Mouse (Mus musculus): ENCODE data around the gene Itpr1. TPM values are rescaled to one million over a fixed set of nuclear protein-coding genes. Genes with fewer than 3 reads are reported as not detected.

Itpr1 gene
- polyA plus RNA-seq, 1 experiment from 2014 or later, result 4.0 TPM

GRCm38 (mm10) chr6:108532486-108533179 lies 319.7 kb downstream of the Itpr1 start:
- Histone ChIP-seq H3K9ac (ENCODE audit: low read length) (no peak overlapping the region), H3K4me2 (replicated peaks; ENCODE audit: low read depth) (no peak overlapping the region; the same call in 1 of the 2 replicates), H3K4me1 (replicated peaks; ENCODE audit: control insufficient read depth, insufficient read depth) (0 out of 2 replicates have a peak, but pooled peaks cover 2% of the 10 kb centered on the region), H3K27me3 (ENCODE audit: control insufficient read depth, insufficient read depth, low read length) (no peaks in the 10 kb centered on the region), H3K4me3 (ENCODE audit: low read depth, low read length) (no peak overlapping the region), H3K36me3 (ENCODE audit: control insufficient read depth, insufficient read depth, low read length) (no peaks in the 10 kb centered on the region), H3K27ac (replicated peaks) (peak overlapping the region; percentile 88), H3K9me3 (ENCODE audit: control insufficient read depth, low read length) (no peaks in the 10 kb centered on the region)
- WGBS, result 56% methylated on average over 10 of the region's 10 CpGs
- no peak for TF ChIP-seq CTCF (IDR thresholded peaks at IDR 0.05; ENCODE audit: low read depth)
- TF ChIP-seq EP300 (optimal IDR thresholded peaks at IDR 0.05), result no peak
- DNase-seq (ENCODE audit: low spot score) (peak; percentile 59), ATAC-seq (ENCODE audit: low FRiP score, low TSS enrichment) (peak; percentile 39)

- no peak overlapping the region for H3K4me2 ChIP-seq (replicated peaks; ENCODE audit: low read depth)
- no peak overlapping the region for H3K4me3 ChIP-seq (ENCODE audit: low read depth, low read length)
- TF ChIP-seq EP300 (optimal IDR thresholded peaks at IDR 0.05), result no peak
- TF ChIP-seq CTCF (IDR thresholded peaks at IDR 0.05; ENCODE audit: low read depth), result no peak
- DNase-seq (ENCODE audit: low spot score) (no peak), ATAC-seq (ENCODE audit: low FRiP score, low TSS enrichment) (no peak)
- no peak overlapping the region for H3K9ac ChIP-seq (ENCODE audit: low read length)
- 76% methylated on average over 5 of the region's 5 CpGs for WGBS
- H3K4me1 ChIP-seq (replicated peaks; ENCODE audit: control insufficient read depth, insufficient read depth), result 0 out of 2 replicates have a peak, but pooled peaks cover 2% of the 10 kb centered on the region
- peak overlapping the region; percentile 65 for H3K27ac ChIP-seq (replicated peaks)
- H3K9me3 ChIP-seq (ENCODE audit: control insufficient read depth, low read length), result no peaks in the 10 kb centered on the region
- no peaks in the 10 kb centered on the region for H3K27me3 ChIP-seq (ENCODE audit: control insufficient read depth, insufficient read depth, low read length)
- H3K36me3 ChIP-seq (ENCODE audit: control insufficient read depth, insufficient read depth, low read length), result no peaks in the 10 kb centered on the region
These were observed 321.2 kb downstream of the Itpr1 start for GRCm38 (mm10) chr6:108534139-108534538.

- WGBS, result 56% methylated on average over 6 of the region's 6 CpGs
- no peak overlapping the region for H3K4me3 ChIP-seq (ENCODE audit: low read depth, low read length)
- no peaks in the 10 kb centered on the region for H3K9me3 ChIP-seq (ENCODE audit: control insufficient read depth, low read length)
- no peak overlapping the region for H3K4me2 ChIP-seq (replicated peaks; ENCODE audit: low read depth)
- peak overlapping the region; percentile 65 for H3K27ac ChIP-seq (replicated peaks)
- H3K27me3 ChIP-seq (ENCODE audit: control insufficient read depth, insufficient read depth, low read length), result no peaks in the 10 kb centered on the region
- peak; percentile 46 for DNase-seq (ENCODE audit: low spot score)
- ATAC-seq (ENCODE audit: low FRiP score, low TSS enrichment), result peak; percentile 18; the same call in 1 of the 2 replicates
- no peaks in the 10 kb centered on the region for H3K36me3 ChIP-seq (ENCODE audit: control insufficient read depth, insufficient read depth, low read length)
- TF ChIP-seq EP300 (optimal IDR thresholded peaks at IDR 0.05) (no peak), CTCF (IDR thresholded peaks at IDR 0.05; ENCODE audit: low read depth) (no peak)
- 0 out of 2 replicates have a peak, but pooled peaks cover 2% of the 10 kb centered on the region for H3K4me1 ChIP-seq (replicated peaks; ENCODE audit: control insufficient read depth, insufficient read depth)
- H3K9ac ChIP-seq (ENCODE audit: low read length), result no peak overlapping the region
These were observed 321.7 kb downstream of the Itpr1 start for GRCm38 (mm10) chr6:108534596-108534995.

GRCm38 (mm10) chr6:108535309-108535708 lies 322.4 kb downstream of the Itpr1 start:
- Histone ChIP-seq H3K9ac (ENCODE audit: low read length) (no peak overlapping the region), H3K4me3 (ENCODE audit: low read depth, low read length) (no peak overlapping the region), H3K9me3 (ENCODE audit: control insufficient read depth, low read length) (no peaks in the 10 kb centered on the region), H3K4me2 (replicated peaks; ENCODE audit: low read depth) (no peak overlapping the region), H3K36me3 (ENCODE audit: control insufficient read depth, insufficient read depth, low read length) (no peaks in the 10 kb centered on the region), H3K27ac (replicated peaks) (no peak overlapping the region), H3K4me1 (replicated peaks; ENCODE audit: control insufficient read depth, insufficient read depth) (0 out of 2 replicates have a peak, but pooled peaks cover 2% of the 10 kb centered on the region), H3K27me3 (ENCODE audit: control insufficient read depth, insufficient read depth, low read length) (no peaks in the 10 kb centered on the region)
- WGBS, result 88% methylated on average over 4 of the region's 4 CpGs
- DNase-seq (ENCODE audit: low spot score) (no peak), ATAC-seq (ENCODE audit: low FRiP score, low TSS enrichment) (no peak)
- TF ChIP-seq EP300 (optimal IDR thresholded peaks at IDR 0.05), result no peak
- no peak for TF ChIP-seq CTCF (IDR thresholded peaks at IDR 0.05; ENCODE audit: low read depth)

- H3K4me1 ChIP-seq (replicated peaks; ENCODE audit: control insufficient read depth, insufficient read depth), result 0 out of 2 replicates have a peak, but pooled peaks cover 2% of the 10 kb centered on the region
- no peak overlapping the region for H3K9ac ChIP-seq (ENCODE audit: low read length)
- DNase-seq (ENCODE audit: low spot score), result peak; percentile 49
- peak; percentile 58 for ATAC-seq (ENCODE audit: low FRiP score, low TSS enrichment)
- WGBS, result 50% methylated on average over 8 of the region's 8 CpGs
- H3K36me3 ChIP-seq (ENCODE audit: control insufficient read depth, insufficient read depth, low read length), result no peaks in the 10 kb centered on the region
- H3K27ac ChIP-seq (replicated peaks), result peak overlapping the region; percentile 65
- no peak for TF ChIP-seq CTCF (IDR thresholded peaks at IDR 0.05; ENCODE audit: low read depth)
- TF ChIP-seq EP300 (optimal IDR thresholded peaks at IDR 0.05), result no peak
- no peaks in the 10 kb centered on the region for H3K9me3 ChIP-seq (ENCODE audit: control insufficient read depth, low read length)
- no peak overlapping the region for H3K4me2 ChIP-seq (replicated peaks; ENCODE audit: low read depth)
- no peak overlapping the region for H3K4me3 ChIP-seq (ENCODE audit: low read depth, low read length)
- H3K27me3 ChIP-seq (ENCODE audit: control insufficient read depth, insufficient read depth, low read length), result no peaks in the 10 kb centered on the region
These were observed 323.8 kb downstream of the Itpr1 start for GRCm38 (mm10) chr6:108536546-108537317.
